Mouse (Mus musculus): Measurements from ENCODE around the gene Cfap97d1. TPM values are rescaled to one million over a fixed set of nuclear protein-coding genes. Genes with fewer than 3 reads are reported as not detected.
A peak's percentile ranks its signal among the peaks of the same experiment; 100 is the strongest.

The Cfap97d1 gene
- polyA plus RNA-seq, 1 experiment from 2014 or later: 0.20 TPM

DNA sequence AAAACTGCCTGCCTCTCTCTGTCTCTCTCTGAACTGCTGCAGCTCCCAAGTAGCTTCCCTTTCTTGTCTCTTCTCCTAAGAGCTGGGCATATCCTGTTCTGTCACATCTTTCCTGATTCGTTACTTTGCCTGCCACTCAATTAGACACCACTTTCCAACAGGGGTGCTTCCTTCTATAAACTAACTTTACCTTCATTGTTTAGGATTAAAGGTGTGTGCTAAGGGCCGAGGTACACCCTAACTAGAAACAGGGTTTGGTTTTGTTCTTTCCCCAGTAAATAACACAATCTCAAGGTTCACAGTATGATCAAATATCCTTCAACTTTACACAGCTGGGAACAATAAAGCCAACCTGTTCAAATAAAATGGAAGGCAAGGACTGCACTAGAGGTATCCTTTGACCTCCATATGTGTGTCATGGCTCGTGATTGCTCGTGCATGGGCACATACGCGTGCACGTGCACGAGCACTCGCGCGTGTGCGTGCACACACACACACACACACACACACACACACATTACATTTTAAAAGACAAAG, 49.0 kb downstream of the Cfap97d1 start:
- WGBS: 85% methylated on average over 12 of the region's 12 CpGs
- DNase-seq (ENCODE audit: low spot score) (no peak), ATAC-seq (no peak)
- H3K4me1 ChIP-seq (ENCODE audit: insufficient read depth, low read depth, low read length): no peaks in the 10 kb centered on the region
- no peak overlapping the region for H3K27ac ChIP-seq (ENCODE audit: low read length)
- no peaks in the 10 kb centered on the region for H3K36me3 ChIP-seq (ENCODE audit: insufficient read depth, low read length)
- no peaks in the 10 kb centered on the region for H3K27me3 ChIP-seq (replicated peaks; ENCODE audit: insufficient read depth, low read length)
- no peak overlapping the region for H3K4me2 ChIP-seq (replicated peaks; ENCODE audit: low read depth, low read length)
- no peak overlapping the region for H3K4me3 ChIP-seq (ENCODE audit: low read depth, low read length)
- no peaks in the 10 kb centered on the region for H3K9me3 ChIP-seq (ENCODE audit: low read length)
- no peak overlapping the region for H3K9ac ChIP-seq (replicated peaks; ENCODE audit: low read depth)
- TF ChIP-seq EP300 (IDR thresholded peaks at IDR 0.05): no peak
- TF ChIP-seq CTCF (IDR thresholded peaks at IDR 0.05): no peak

DNA sequence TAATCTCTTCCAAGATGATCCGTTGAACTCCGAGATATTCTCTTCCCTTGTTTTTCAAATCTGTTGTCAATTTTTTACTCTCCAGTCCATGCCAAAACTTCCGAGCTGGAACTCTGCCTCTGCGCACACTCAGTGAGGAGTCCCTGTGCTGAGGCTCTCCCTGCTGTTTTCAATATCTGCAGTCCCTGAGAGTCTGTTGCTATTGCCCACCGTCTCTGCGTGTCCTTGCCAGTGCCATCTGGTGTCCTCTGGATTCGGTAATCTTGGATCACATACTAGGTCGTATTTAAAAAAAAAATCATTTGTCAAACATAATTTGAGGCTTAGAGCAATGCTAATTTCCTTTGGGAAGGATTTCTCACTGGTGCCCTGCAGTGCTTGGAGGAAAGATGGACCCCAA, 50.8 kb downstream of the Cfap97d1 start:
- no peak for ATAC-seq
- H3K4me2 ChIP-seq (replicated peaks; ENCODE audit: low read depth, low read length): no peak overlapping the region
- WGBS: 66% methylated on average over 8 of the region's 8 CpGs
- no peak for DNase-seq (ENCODE audit: low spot score)
- H3K27ac ChIP-seq (ENCODE audit: low read length): no peak overlapping the region
- no peaks in the 10 kb centered on the region for H3K27me3 ChIP-seq (replicated peaks; ENCODE audit: insufficient read depth, low read length)
- H3K36me3 ChIP-seq (ENCODE audit: insufficient read depth, low read length): no peaks in the 10 kb centered on the region
- no peaks in the 10 kb centered on the region for H3K9me3 ChIP-seq (ENCODE audit: low read length)
- H3K4me1 ChIP-seq (ENCODE audit: insufficient read depth, low read depth, low read length): no peaks in the 10 kb centered on the region
- TF ChIP-seq CTCF (IDR thresholded peaks at IDR 0.05) (no peak), EP300 (IDR thresholded peaks at IDR 0.05) (no peak)
- no peak overlapping the region for H3K9ac ChIP-seq (replicated peaks; ENCODE audit: low read depth)
- no peak overlapping the region for H3K4me3 ChIP-seq (ENCODE audit: low read depth, low read length)

DNA sequence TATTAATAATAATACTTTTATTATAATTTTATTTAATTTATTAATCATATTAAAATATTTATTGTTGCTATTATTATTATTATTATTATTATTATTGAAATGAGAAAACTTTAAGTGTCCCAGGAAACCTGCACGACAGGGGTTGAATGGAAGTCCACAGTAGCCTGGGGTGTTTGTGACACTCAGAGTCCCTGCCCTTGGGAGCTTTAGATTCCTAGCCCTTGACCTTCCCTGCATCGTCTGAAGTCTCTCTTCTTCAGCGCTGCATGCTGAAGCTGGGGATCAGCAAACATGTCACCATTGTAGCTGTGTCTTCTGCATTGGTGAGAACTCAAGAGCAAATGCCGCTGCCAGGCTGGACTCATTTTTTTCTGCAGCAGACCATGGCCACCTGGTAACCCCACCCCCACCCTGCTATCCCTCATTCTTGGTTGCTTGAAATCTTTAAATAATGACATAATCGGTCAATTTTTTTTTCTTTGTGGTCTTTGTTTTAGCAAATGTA, 51.4 kb downstream of the Cfap97d1 start:
- ATAC-seq: no peak
- 61% methylated on average over 5 of the region's 5 CpGs for WGBS
- TF ChIP-seq EP300 (IDR thresholded peaks at IDR 0.05) (no peak), CTCF (IDR thresholded peaks at IDR 0.05) (no peak)

DNA sequence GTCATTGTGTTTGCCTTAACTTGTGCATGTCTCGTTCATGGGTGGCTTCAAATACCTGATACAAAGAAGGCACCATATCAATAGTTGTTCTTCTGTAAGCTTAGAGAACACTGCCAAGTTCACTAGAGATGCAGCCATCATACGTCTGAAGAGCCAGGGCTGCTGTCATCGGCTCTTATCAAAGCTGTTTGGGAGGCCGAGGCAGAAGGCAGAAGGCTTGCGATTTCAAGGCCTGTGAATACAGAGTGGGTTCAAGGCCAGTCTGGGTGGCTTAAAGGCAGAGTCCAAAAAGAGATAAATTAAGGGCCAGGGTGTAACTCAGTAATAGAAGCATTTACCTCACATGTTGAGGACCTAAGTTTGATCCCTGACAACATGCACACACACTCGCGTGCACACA, 52.3 kb downstream of the Cfap97d1 start:
- H3K27me3 ChIP-seq (replicated peaks; ENCODE audit: insufficient read depth, low read length): no peaks in the 10 kb centered on the region
- 71% methylated on average over 7 of the region's 7 CpGs for WGBS
- no peak overlapping the region for H3K27ac ChIP-seq (ENCODE audit: low read length)
- ATAC-seq: no peak
- no peak overlapping the region for H3K4me2 ChIP-seq (replicated peaks; ENCODE audit: low read depth, low read length)
- H3K4me3 ChIP-seq (ENCODE audit: low read depth, low read length): no peak overlapping the region
- no peak for DNase-seq (ENCODE audit: low spot score)
- no peaks in the 10 kb centered on the region for H3K36me3 ChIP-seq (ENCODE audit: insufficient read depth, low read length)
- no peak overlapping the region for H3K9ac ChIP-seq (replicated peaks; ENCODE audit: low read depth)
- TF ChIP-seq CTCF (IDR thresholded peaks at IDR 0.05) (no peak), EP300 (IDR thresholded peaks at IDR 0.05) (no peak)
- no peaks in the 10 kb centered on the region for H3K9me3 ChIP-seq (ENCODE audit: low read length)
- H3K4me1 ChIP-seq (ENCODE audit: insufficient read depth, low read depth, low read length): no peaks in the 10 kb centered on the region

More for the DNA sequence above, 51.4 kb downstream of the Cfap97d1 start:
- Histone ChIP-seq H3K27me3 (replicated peaks; ENCODE audit: insufficient read depth, low read length) (no peaks in the 10 kb centered on the region), H3K27ac (ENCODE audit: low read length) (no peak overlapping the region), H3K4me1 (ENCODE audit: insufficient read depth, low read depth, low read length) (no peaks in the 10 kb centered on the region), H3K9ac (replicated peaks; ENCODE audit: low read depth) (no peak overlapping the region), H3K36me3 (ENCODE audit: insufficient read depth, low read length) (no peaks in the 10 kb centered on the region), H3K4me3 (ENCODE audit: low read depth, low read length) (no peak overlapping the region), H3K9me3 (ENCODE audit: low read length) (no peaks in the 10 kb centered on the region), H3K4me2 (replicated peaks; ENCODE audit: low read depth, low read length) (no peak overlapping the region)
- DNase-seq (ENCODE audit: low spot score): no peak

DNA sequence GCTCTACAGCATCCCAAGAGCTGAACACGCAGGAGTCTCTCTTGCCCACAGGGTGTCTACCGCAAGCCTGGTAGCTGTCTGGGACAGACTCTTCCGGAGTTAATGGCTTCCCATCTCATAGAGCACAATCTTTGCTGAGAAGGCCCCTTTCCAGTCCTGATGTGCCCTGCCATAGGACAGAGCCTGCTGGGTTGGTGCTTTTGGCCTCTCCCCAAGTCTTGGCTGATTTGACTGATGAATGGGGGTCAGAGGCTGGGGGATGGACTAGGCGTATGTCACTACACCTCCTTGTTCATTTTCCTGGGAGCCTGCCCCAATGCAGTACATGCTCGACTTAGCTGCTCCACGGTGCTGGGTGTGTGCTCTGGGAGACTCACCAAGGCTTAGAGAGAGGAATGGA, 53.7 kb downstream of the Cfap97d1 start:
- H3K36me3 ChIP-seq (ENCODE audit: insufficient read depth, low read length): no peaks in the 10 kb centered on the region
- WGBS: 77% methylated on average over 6 of the region's 6 CpGs
- no peak for DNase-seq (ENCODE audit: low spot score)
- no peak overlapping the region for H3K9ac ChIP-seq (replicated peaks; ENCODE audit: low read depth)
- no peaks in the 10 kb centered on the region for H3K9me3 ChIP-seq (ENCODE audit: low read length)
- H3K27ac ChIP-seq (ENCODE audit: low read length): no peak overlapping the region
- ATAC-seq: no peak
- no peaks in the 10 kb centered on the region for H3K4me1 ChIP-seq (ENCODE audit: insufficient read depth, low read depth, low read length)
- no peak for TF ChIP-seq EP300 (IDR thresholded peaks at IDR 0.05)
- no peak for TF ChIP-seq CTCF (IDR thresholded peaks at IDR 0.05)
- H3K4me2 ChIP-seq (replicated peaks; ENCODE audit: low read depth, low read length): no peak overlapping the region
- no peak overlapping the region for H3K4me3 ChIP-seq (ENCODE audit: low read depth, low read length)
- no peaks in the 10 kb centered on the region for H3K27me3 ChIP-seq (replicated peaks; ENCODE audit: insufficient read depth, low read length)

DNA sequence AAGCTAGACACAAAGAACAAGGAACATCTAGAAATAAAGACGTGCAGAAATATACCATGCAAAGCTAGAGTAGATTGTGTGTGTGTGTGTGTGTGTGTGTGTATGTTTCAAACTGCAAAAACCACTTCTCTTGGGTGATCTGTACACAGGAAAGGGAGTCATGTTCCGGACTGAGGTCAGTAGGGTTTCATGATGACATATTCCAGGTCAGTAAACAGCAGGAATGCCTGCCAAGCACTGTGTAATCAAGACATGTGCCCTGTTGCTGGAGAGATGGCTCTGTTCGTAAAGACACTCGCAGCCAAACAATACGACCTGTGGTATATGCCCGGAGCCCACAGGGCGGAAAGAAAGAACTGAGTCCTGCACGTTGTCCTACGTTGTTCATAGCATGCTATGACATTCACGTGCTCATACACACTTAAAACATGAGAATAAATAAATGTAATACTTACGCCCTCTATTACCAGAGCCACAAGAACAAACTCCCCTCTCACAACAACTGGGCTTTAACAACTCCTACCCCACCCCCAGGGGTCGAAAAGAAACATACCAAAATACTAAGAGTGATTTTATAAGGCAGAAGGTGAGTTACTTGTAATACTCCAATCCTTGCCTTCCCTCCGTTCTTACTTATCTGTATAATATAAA, 55.5 kb downstream of the Cfap97d1 start:
- Histone ChIP-seq H3K27me3 (replicated peaks; ENCODE audit: insufficient read depth, low read length) (no peaks in the 10 kb centered on the region), H3K4me1 (ENCODE audit: insufficient read depth, low read depth, low read length) (no peaks in the 10 kb centered on the region), H3K4me2 (replicated peaks; ENCODE audit: low read depth, low read length) (no peak overlapping the region), H3K9ac (replicated peaks; ENCODE audit: low read depth) (no peak overlapping the region), H3K9me3 (ENCODE audit: low read length) (no peaks in the 10 kb centered on the region), H3K36me3 (ENCODE audit: insufficient read depth, low read length) (no peaks in the 10 kb centered on the region), H3K27ac (ENCODE audit: low read length) (no peak overlapping the region), H3K4me3 (ENCODE audit: low read depth, low read length) (no peak overlapping the region)
- peak; percentile 63 for ATAC-seq
- WGBS: 49% methylated on average over 13 of the region's 13 CpGs
- DNase-seq (ENCODE audit: low spot score): no peak
- TF ChIP-seq EP300 (IDR thresholded peaks at IDR 0.05) (peak; percentile 70), CTCF (IDR thresholded peaks at IDR 0.05) (no peak)
